Mouse (Mus musculus) kidney, adult 2 months (tissue): ENCODE measurements around the gene Ppp2r5d.

Source experiments
- CTCF ChIP-seq: fragments of 200-500 bp; conservative IDR thresholded peaks from 2 replicates; pipeline ENCODE4 v1.5.1; 2011; ENCODE audit warnings: low read depth, mild to moderate bottlenecking, control low read depth, low read length, moderate library complexity, mixed read lengths; ENCODE audit not compliant: insufficient read depth, insufficient read length
- POLR2A ChIP-seq: fragments of 200-500 bp; IDR thresholded peaks from one replicate; pipeline ENCODE4 v1.6.1; 2011; ENCODE audit warnings: low read depth, low read length, control low read depth

DNA sequence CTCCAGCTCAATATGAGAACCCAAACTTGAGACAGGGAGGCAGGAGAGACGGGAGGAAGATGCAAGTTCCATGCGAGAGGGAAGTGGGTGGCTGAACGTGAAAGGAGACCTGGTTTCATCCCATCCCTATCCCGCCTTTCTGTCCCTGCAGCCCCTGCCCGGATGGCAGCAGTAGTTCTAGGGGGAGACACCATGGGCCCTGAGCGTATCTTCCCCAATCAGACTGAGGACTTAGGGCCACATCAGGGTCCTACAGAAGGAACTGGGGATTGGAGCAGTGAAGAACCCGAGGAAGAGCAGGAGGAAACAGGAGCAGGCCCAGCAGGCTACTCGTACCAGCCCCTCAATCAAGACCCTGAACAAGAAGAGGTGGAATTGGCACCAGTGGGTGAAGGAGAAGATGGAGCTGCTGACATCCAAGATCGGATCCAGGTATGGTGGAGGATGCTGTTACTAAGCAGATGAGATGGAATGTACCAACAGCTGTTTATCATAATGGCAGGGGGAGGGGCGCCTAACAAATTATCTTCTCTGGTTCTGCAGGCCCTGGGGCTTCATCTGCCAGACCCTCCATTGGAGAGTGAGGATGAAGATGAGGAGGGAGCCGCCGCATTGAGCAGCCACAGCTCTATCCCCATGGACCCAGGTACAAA, 23.3 kb downstream of the Ppp2r5d start:
- TF ChIP-seq CTCF (no peak), POLR2A (no peak)
